Mouse (Mus musculus) adrenal gland, postnatal 14 days (tissue): ENCODE results near the gene Gm20671. TPM values are rescaled to one million over a fixed set of nuclear protein-coding genes. Genes with fewer than 3 reads are reported as not detected.
A peak's percentile ranks its signal among the peaks of the same experiment; 100 is the strongest.
"Not testable (repeated sequence)": the region's sequence is repeated elsewhere in the genome, so short reads cannot be mapped to it uniquely, and the experiment has no call there.

Source experiments
- DNase-seq: peaks from one replicate; pipeline ENCODE4 v3.0.0; 2021; ENCODE audit warnings: mixed read lengths
- long read RNA-seq, 2 experiments: library from polyadenylated mRNA; stranded (forward); transcript quantifications; one replicate each; pipeline ENCODE4 v2.0.0; 2021
- total RNA-seq: library from RNA; stranded (reverse); gene quantifications from 2 replicates; pipeline ENCODE4 v1.2.3, GENCODE M21; 2021

Gene Gm20671
- total RNA-seq = not detected in 2 replicates
- long read RNA-seq, experiment 1, partial matches to known transcripts = 0 of 5 reads
- long read RNA-seq, experiment 1, other reads (novel, unspliced or antisense) = 5 of 5 reads
- long read RNA-seq, experiment 2, partial matches to known transcripts = 0 of 4 reads
- long read RNA-seq, experiment 2, other reads (novel, unspliced or antisense) = 4 of 4 reads

GRCm38 (mm10) chr5:32827009-32827408 is at the start of gene Gm20671:
Gm20671 (minus strand) TSS chr5:32827109.
- peak; percentile 17 for DNase-seq

DNA sequence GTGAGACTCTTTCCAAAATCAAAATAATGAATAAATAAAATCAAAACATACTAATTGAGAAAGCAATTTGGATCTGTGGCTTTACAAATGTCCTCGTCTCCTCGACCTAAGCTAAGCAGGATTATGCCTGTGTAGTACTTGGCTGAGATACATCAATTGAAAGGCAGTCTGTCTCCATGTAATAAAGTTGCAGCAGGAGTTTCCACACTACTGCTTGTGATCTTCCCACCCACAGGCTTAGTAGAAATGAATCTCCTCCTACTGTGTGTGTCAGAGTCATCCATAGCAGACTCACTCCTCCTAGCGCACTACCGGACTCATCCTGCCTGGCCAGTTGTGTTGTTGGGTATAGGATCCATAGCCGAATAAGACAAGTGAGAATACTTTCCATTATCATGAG is 45.4 kb upstream of the Gm20671 start:
- DNase-seq = no peak

GRCm38 (mm10) chr5:32869389-32870024 is 42.6 kb upstream of the Gm20671 start:
- no peak for DNase-seq

DNA sequence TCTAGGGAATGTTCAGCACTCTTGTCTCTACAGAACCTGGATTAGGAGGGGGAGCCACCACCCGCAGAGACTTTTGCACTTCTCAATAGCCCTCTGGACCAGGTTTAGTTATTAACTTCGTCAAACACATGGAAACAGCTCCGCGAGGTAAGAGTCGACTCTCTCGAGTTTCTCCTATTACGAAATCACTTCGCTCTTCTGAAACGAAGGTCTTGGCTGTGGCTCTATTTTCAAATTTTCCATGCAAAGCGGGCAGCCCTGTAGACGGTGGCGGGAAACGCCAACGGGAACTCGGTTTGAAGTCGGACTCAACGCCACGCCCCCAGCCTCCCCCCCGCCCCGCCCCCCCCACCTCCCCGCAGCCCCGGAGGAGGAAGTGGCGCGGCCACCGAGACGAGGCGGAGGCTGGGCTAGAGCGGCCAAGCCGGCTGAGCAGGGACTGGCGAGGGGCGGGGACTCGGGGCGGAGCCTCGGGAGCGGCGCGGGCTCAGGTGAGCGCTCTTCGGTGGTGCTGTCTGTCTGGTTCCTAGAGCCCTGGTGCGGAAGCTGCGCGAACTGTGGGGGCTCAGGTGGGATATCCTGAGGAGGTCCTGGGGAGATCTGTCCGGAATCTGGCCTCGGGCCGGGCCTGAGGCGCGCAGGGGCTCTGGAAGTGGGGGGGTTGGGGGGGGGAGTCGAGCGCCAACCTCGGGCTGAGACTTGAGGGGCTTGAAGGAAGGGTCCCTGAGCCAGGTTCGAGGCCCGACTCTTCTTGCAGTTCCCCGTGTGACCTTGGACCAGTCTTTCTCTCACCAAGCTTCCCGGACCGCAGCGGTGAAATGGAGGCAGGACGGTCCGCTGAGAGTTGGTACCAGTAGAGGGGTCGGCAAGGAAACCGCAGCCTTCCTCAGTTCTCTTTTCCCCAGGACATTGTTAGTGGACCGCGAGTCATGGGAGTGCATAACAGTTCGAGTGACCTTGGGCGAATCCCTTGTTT is 36.6 kb upstream of the Gm20671 start, which contains the start of gene Depdc5:
Gene Depdc5, plus strand, starts transcription at position 449 of the 976 bp plus-strand sequence.
- DNase-seq = peak; percentile 98

- DNase-seq = peak; percentile 43
Measured at GRCm38 (mm10) chr5:32862469-32863132, 35.7 kb upstream of the Gm20671 start.

- no peak for DNase-seq
Measured at GRCm38 (mm10) chr5:32861082-32861481, 34.2 kb upstream of the Gm20671 start.

DNA sequence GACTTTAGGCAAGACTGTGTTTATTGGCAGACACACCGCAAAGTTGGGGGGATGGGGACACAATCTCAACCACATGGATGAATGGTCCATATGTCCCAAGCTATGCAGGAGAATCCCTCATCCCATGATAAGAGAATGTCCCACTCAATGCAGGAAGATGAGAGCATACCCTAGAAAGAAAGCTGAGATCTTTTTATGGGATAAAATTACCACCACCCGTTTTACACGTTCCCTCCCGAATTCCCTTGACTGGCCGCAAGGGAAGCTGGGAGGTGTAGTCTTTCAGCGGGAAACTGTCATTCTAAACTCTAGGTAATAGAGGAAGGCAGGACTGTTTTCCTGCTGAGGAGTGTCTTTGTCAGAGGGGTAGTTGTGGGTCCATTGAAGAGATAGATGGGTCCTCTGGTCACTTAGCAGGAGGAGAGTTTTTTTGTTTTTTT is 30.9 kb upstream of the Gm20671 start:
- peak; percentile 73 for DNase-seq

- not testable (repeated sequence) for DNase-seq
Measured at GRCm38 (mm10) chr5:32855274-32855673, 28.4 kb upstream of the Gm20671 start.

GRCm38 (mm10) chr5:32854818-32855217 is 27.9 kb upstream of the Gm20671 start:
- DNase-seq = no peak

- DNase-seq = peak; percentile 99
Measured at GRCm38 (mm10) chr5:32853731-32854507, 27.0 kb upstream of the Gm20671 start, which contains the start of gene Prr14l. Prr14l (minus strand) TSS chr5:32854256.

- DNase-seq = no peak
Measured at GRCm38 (mm10) chr5:32852026-32852425, 25.1 kb upstream of the Gm20671 start.

DNA sequence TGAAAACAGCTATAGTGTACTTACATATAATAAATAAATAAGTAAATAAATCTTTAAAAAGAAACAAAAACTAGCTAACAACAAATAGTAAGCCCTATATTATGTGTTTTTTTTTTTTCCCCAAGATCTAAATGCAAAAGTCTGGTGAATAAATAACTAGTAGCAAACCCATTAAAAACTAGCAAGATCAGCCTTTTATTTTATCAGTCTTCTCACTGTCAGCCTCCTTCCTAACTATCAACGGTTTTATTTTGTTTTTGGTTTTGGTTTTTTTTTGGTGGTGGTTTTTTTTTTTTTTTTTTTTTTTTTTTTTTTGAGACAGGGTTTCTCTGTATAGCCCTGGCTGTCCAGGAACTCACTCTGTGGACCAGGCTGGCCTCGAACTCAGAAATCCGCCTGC is 22.7 kb upstream of the Gm20671 start:
- DNase-seq = not testable (repeated sequence)

DNA sequence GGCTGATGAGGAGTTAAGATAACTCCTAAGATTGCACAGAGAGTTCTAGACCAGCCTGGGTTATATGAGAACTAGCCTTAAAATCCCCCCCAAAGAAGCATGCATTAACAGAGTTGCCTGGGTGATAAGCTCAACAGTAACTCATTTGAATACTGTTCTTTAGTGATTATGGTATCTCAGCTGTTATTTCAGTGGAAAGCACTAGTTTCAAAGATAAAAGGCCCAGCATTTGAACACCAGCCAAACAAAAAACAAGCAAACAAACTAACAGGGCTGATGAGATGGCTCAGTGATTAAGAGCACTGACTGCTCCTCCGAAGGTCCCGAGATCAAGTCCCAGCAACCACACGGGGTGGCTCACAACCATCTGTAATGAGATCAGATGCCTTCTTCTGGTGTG is 22.3 kb upstream of the Gm20671 start:
- DNase-seq = no peak

DNA sequence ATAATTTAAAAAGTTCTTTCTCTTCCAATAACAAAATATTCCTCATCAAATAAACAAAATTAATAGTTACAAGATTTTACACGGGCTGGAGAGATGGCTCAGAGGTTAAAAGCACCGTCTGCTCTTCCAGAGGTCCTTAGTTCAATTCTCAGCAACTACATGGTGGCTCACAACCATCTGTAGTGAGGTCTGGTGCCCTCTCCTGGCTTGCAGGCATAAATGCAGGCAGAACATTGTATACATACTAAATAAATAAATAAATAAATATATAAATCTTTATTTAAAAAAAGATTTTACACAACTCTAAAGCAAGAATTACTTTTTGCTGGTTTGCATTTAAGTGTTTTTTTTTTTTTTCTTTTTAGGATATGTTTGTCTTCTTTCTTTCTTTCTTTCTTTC is 13.1 kb upstream of the Gm20671 start:
- DNase-seq = no peak

- DNase-seq = no peak
Measured at GRCm38 (mm10) chr5:32836976-32837375, 10.1 kb upstream of the Gm20671 start.

DNA sequence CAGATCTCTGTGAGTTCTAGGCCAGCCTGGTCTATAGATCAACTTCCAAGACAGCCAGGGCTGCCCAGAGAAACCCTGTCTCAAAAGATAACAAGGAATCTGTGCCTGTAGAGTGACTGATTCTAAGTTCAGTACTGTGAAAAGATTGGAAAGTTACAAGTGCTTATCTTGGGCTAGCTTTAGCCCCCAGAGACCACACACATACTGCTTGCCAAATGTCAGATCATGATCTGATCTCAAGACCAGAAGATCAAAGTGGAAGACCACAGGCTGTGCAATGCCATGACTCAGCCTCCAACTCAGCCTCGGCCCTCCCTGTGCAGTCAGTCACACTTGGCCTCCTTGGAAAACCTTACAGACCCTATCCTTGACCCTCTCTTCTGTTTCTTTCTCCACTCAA is 7.6 kb upstream of the Gm20671 start:
- DNase-seq = no peak

DNA sequence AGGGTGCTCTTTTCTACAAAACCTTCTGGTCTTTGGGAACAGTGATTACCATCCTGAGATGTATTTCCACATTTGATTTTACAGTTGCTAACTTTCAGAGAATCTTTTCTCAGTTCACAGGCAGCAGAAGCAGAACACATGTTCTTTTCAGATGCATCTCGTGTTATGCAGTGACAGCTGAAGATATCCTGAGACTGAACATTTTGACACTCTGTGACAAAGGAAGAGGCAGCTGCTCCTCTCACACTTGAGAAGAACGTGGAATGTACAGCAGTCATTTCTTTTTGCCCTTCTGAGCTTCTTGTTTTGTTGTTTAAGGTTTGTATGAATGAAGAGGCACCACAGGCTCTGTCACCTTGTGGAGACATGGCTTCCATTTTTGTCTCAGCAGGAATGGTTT is 3.1 kb upstream of the Gm20671 start:
- DNase-seq = no peak

- DNase-seq = not testable (repeated sequence)
Measured at GRCm38 (mm10) chr5:32828766-32829165, 1.9 kb upstream of the Gm20671 start.

DNA sequence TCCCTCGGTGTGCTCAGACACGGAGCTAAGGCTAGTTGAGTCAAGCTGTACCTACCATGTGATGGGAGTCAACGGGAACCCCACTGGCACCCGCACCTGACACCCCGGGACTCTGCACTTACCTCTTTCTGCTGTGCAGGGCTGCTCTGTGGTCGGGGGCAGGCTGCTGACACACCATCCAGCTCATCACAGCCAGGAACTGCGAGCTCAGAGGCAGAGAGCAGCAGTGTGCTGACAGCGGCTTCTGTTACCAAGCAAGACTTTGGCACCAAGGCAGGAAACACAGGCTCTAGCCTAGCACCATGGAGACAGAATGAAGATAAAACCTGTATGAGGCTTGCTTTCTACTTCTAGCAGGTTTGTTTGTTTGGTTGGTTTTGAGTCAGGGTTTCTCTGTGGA is 6.4 kb downstream of the Gm20671 start:
- DNase-seq = no peak

DNA sequence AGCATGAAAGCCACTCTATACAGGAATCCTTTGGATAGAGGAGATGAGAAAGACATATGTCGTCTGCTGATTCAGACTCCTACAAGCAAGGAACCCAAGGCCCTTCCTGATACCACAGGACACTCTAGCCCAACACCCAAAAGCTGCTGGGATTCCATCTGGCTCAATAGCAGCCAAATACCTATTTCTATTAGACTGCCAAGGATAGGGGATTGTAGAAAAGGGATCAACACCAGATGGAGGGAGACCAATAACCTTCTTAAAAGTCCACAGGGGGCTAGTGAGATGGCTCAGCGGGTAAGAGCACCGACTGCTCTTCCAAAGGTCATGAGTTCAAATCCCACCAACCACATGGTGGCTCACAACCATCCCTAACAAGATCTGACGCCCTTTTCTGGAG is 11.5 kb downstream of the Gm20671 start:
- DNase-seq = no peak

- not testable (repeated sequence) for DNase-seq
Measured at GRCm38 (mm10) chr5:32786454-32786853, 40.5 kb downstream of the Gm20671 start.
